Mouse (Mus musculus) splenic B cell, adult 2 months (primary cell): ENCODE measurements around the gene Kcnj10.

Source experiments
- DNase-seq: peaks from one replicate; pipeline ENCODE4 v3.0.0-alpha.2; 2011; ENCODE audit warnings: low read depth, low spot score
- H3K27me3 ChIP-seq: 2 replicates; pipeline ENCODE4 v1.6.1; 2012; ENCODE audit warnings: mild to moderate bottlenecking, low read length, moderate library complexity, mixed read lengths; ENCODE audit not compliant: control insufficient read depth, poor library complexity, insufficient read depth, severe bottlenecking
- H3K36me3 ChIP-seq: 2 replicates; pipeline ENCODE4 v1.6.1; 2012; ENCODE audit warnings: mild to moderate bottlenecking, low read length, moderate library complexity, mixed read lengths; ENCODE audit not compliant: control insufficient read depth, poor library complexity, insufficient read depth, severe bottlenecking

The Kcnj10 gene

GRCm38 (mm10) chr1:172357550-172357949 lies 16.5 kb downstream of the Kcnj10 start:
- H3K27me3 ChIP-seq = no peaks in the 10 kb centered on the region; the same call in 1 of the 2 replicates
- H3K36me3 ChIP-seq = no peaks in the 10 kb centered on the region
- DNase-seq = peak; percentile 69

GRCm38 (mm10) chr1:172358341-172358740 lies 17.3 kb downstream of the Kcnj10 start:
- Histone ChIP-seq H3K36me3 (no peaks in the 10 kb centered on the region), H3K27me3 (no peaks in the 10 kb centered on the region; the same call in 1 of the 2 replicates)
- DNase-seq = no peak

DNA sequence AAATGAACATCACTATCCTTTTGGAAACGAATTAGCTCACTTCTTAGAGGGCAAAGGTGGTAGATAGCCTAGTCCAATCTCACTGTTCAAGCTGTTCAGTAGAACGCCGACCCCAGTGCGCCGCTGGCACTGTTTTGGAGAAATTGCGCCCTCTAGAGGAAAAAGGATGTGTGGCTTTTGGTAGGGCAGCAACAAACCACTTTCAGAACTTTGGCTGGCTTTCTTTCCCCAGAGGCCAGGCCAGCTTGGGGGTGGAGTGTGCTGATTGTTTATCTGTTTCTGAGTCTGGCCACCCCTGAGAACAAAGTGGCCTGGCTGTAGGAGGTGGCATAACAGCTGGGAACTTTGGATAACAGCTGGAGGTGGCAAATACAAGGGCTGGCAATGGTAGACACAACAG lies 23.7 kb downstream of the Kcnj10 start:
- no peaks in the 10 kb centered on the region for H3K36me3 ChIP-seq
- DNase-seq = peak; percentile 57
- H3K27me3 ChIP-seq = no peaks in the 10 kb centered on the region

DNA sequence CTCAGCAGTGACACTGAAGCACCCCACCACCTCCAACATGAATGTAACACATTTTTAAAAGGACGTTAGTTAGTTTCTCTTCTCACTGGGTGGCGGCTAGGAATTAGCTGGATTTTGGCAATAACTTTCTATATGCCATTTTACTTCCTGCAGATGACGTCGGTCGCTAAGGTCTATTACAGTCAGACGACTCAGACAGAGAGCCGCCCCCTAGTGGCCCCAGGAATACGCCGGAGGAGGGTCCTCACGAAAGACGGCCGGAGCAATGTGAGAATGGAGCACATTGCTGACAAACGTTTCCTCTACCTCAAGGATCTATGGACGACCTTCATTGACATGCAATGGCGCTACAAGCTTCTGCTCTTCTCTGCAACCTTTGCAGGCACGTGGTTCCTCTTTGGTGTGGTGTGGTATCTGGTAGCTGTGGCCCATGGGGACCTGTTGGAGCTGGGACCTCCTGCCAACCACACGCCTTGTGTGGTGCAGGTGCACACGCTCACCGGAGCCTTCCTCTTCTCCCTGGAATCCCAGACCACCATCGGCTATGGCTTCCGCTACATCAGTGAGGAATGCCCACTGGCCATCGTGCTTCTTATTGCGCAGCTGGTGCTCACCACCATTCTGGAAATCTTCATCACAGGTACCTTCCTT lies 27.9 kb downstream of the Kcnj10 start:
- DNase-seq = peak; percentile 77
- Histone ChIP-seq H3K36me3 (no peaks in the 10 kb centered on the region), H3K27me3 (no peaks in the 10 kb centered on the region)

DNA sequence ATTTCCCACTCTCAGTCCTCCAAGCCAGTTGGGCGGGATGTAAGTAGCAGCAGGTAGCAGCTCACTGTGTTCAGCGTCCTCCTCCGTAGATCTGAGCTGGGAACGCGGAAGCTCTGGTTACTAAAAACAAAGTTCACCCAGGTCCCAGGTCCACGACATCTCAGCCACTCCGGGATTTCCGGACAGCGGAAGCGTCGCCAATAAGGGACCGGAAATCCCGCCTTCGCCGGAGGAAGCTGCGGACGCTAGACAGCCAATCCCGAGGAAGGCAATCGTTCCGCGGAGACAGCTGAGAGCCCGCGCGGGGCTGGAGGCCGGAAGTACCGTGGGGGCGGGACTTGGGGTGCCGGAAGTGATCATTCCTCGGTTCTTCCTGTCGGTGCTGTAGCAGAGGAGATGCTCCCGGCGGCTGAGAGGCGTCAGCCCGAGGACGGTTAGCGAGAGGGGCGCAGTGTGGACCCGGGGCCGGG lies 35.2 kb downstream of the Kcnj10 start, which contains the start of gene Pigm:
Pigm (plus strand) TSS at position 349 of the 470 bp plus-strand sequence.
- Histone ChIP-seq H3K27me3 (no peaks in the 10 kb centered on the region), H3K36me3 (peaks cover 7% of the 10 kb centered on the region)
- DNase-seq = peak; percentile 99

DNA sequence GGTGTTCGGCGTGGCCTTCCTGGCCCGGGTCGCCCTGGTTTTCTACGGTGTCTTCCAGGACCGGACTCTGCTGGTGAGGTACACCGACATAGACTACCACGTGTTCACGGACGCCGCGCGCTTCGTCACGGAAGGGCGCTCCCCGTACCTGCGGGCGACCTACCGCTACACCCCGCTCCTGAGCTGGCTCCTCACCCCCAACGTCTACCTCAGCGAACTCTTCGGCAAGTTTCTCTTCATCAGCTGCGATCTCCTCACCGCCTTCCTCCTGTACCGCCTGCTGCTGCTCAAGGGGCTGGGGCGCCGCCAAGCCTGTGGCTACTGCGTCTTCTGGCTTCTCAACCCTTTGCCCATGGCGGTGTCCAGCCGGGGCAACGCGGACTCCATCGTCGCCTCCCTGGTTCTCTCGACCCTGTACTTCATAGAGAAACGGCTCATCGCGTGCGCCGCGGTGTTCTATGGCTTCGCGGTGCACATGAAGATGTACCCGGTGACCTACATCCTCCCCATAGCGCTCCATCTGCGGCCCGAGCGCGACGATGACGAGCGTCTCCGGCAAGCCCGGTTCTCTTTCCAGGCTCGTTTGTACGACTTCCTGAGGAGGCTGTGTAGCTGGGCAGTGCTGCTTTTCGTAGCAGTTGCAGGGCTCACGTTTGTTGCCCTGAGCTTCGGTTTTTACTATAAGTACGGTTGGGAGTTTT lies 35.9 kb downstream of the Kcnj10 start:
- Histone ChIP-seq H3K36me3 (peaks cover 8% of the 10 kb centered on the region), H3K27me3 (no peaks in the 10 kb centered on the region)
- DNase-seq = peak; percentile 48

GRCm38 (mm10) chr1:172380066-172380465 lies 39.1 kb downstream of the Kcnj10 start:
- H3K27me3 ChIP-seq = no peaks in the 10 kb centered on the region
- H3K36me3 ChIP-seq = peaks cover 12% of the 10 kb centered on the region
- no peak for DNase-seq

GRCm38 (mm10) chr1:172382090-172382489 lies 41.1 kb downstream of the Kcnj10 start:
- no peak for DNase-seq
- H3K36me3 ChIP-seq = peaks cover 12% of the 10 kb centered on the region
- H3K27me3 ChIP-seq = no peaks in the 10 kb centered on the region

GRCm38 (mm10) chr1:172387246-172387645 lies 46.2 kb downstream of the Kcnj10 start:
- no peaks in the 10 kb centered on the region for H3K27me3 ChIP-seq
- H3K36me3 ChIP-seq = peaks cover 4% of the 10 kb centered on the region; the same call in 1 of the 2 replicates
- DNase-seq = no peak

DNA sequence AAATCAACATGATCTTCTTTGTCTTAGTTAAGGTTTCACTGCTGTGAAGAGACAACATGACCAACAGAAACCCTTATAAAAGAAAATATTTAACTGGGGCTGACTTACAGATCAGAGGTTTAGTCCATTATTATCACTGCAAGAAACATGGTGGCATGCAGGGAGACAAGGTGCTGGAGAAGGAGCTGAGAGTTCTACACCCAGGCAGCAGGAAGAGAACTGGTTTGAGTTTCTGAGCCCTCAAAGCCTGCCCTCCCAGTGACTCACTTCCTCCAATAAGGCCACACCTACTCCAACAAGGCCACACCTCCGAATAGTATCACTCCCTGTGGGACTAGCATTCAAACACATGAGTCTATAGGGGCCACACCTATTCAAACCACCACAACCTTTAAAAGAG lies 49.8 kb downstream of the Kcnj10 start:
- H3K27me3 ChIP-seq = no peaks in the 10 kb centered on the region
- no peaks in the 10 kb centered on the region for H3K36me3 ChIP-seq
- DNase-seq = peak; percentile 67

GRCm38 (mm10) chr1:172391807-172392581 lies 51.0 kb downstream of the Kcnj10 start:
- no peak for DNase-seq
- no peaks in the 10 kb centered on the region for H3K36me3 ChIP-seq
- no peaks in the 10 kb centered on the region for H3K27me3 ChIP-seq

- H3K36me3 ChIP-seq = no peaks in the 10 kb centered on the region
- DNase-seq = no peak
Measured at GRCm38 (mm10) chr1:172392643-172393170, 51.7 kb downstream of the Kcnj10 start.

GRCm38 (mm10) chr1:172393739-172394138 lies 52.7 kb downstream of the Kcnj10 start:
- no peak for DNase-seq
- H3K36me3 ChIP-seq = no peaks in the 10 kb centered on the region
- H3K27me3 ChIP-seq = no peaks in the 10 kb centered on the region

More at GRCm38 (mm10) chr1:172392643-172393170, 51.7 kb downstream of the Kcnj10 start:
- H3K27me3 ChIP-seq = no peaks in the 10 kb centered on the region

DNA sequence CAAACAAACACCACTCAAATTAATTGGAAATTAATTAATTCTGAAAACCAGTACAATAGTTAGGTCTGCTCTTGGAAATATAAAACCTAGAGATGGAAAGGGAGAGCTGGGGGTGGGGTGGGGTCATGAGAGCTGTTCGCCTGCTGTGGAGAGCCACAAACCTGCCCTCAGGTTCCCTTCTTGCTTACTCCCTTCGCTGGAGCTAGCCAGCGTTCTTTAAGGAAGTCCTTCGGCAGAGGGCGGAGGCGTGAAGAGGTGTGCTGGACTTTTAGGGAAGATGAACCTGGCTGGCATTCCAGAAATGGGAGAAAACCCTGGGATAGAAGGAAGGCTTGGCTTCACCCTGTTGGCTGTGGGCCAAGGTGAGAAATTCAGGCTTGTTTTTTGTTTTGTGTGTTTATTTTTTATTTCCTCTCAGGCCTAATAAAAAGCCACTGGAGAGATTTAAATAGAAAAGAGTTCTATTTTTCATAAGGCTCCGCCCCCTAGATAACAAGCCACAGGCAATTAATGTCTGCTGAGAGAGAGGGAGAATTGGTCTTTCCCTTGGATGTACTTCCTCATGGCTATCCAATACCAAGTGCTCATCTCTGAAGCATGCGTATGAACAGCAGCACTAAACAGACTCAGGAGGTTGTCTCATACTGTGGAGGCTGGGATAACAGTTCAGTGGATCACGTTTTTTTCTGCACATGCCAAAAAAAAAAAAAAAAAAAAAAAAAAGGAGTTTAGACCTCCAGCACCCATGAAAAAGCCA lies 56.2 kb downstream of the Kcnj10 start:
- no peak for DNase-seq
- H3K36me3 ChIP-seq = no peaks in the 10 kb centered on the region
- H3K27me3 ChIP-seq = no peaks in the 10 kb centered on the region
